Mouse (Mus musculus) neural tube, embryonic 12.5 days (tissue): ENCODE data around the gene Gtf3a. TPM values are rescaled to one million over a fixed set of nuclear protein-coding genes. Genes with fewer than 3 reads are reported as not detected.

Source experiments
- ATAC-seq: fragments of 200-750 bp; cut with Nextera tagmentation; 2 replicates; pipeline ENCODE4 v1.8.0; 2017; ENCODE audit warnings: low read depth, mild to moderate bottlenecking, moderate TSS enrichment, moderate library complexity; ENCODE audit not compliant: low FRiP score
- H3K27ac ChIP-seq: fragments of 300-500 bp; sonication (generic); 2 replicates; pipeline ENCODE4 v1.5.1; 2016
- H3K27me3 ChIP-seq: fragments of 300-500 bp; sonication (generic); replicated peaks from 2 replicates; pipeline ENCODE4 v1.6.1; 2016; ENCODE audit warnings: mild to moderate bottlenecking
- H3K36me3 ChIP-seq: fragments of 300-500 bp; sonication (generic); 2 replicates; pipeline ENCODE4 v1.6.1; 2016; ENCODE audit warnings: mild to moderate bottlenecking
- H3K4me1 ChIP-seq: fragments of 300-500 bp; sonication (generic); 2 replicates; pipeline ENCODE4 v1.6.1; 2016
- H3K4me2 ChIP-seq: fragments of 300-500 bp; sonication (generic); replicated peaks from 2 replicates; pipeline ENCODE4 v1.6.1; 2016; ENCODE audit warnings: mild to moderate bottlenecking
- H3K4me3 ChIP-seq: fragments of 300-500 bp; sonication (generic); 2 replicates; pipeline ENCODE4 v1.5.1; 2016
- H3K9ac ChIP-seq: fragments of 300-500 bp; sonication (generic); 2 replicates; pipeline ENCODE4 v1.6.1; 2016; ENCODE audit warnings: mild to moderate bottlenecking
- H3K9me3 ChIP-seq: fragments of 300-500 bp; sonication (generic); 2 replicates; pipeline ENCODE4 v1.6.1; 2016; ENCODE audit warnings: mild to moderate bottlenecking
- WGBS: fragments of 180-500 bp; shearing (Covaris S2); methylation state at CpG from one replicate; pipeline ENCODE4 v1.1.7; 2016; 5-methylcytosine and 5-hydroxymethylcytosine counted together
- polyA plus RNA-seq: library from polyadenylated mRNA; unstranded; fragments of >200 nt; fragmentation: Nextera tagmentation; extraction: Ambion mirVana; gene quantifications from 2 replicates; pipeline ENCODE4 v1.2.1, GENCODE M21; 2016

The Gtf3a gene
- polyA plus RNA-seq: 92.8 and 98.4 TPM in 2 replicates

GRCm38 (mm10) chr5:146948508-146949088, at the start of gene Gtf3a:
Gene Gtf3a (plus strand): TSS chr5:146948657.
- H3K36me3 ChIP-seq: peaks cover 30% of the 10 kb centered on the region
- peak within 1 kb of the TSS; percentile 97 for H3K4me2 ChIP-seq
- peak; percentile 93 for ATAC-seq
- H3K9me3 ChIP-seq: 0 out of 2 replicates have a peak, but pooled peaks cover 3% of the 10 kb centered on the region
- H3K4me1 ChIP-seq: peaks cover 10% of the 10 kb centered on the region
- H3K27me3 ChIP-seq: no peaks in the 10 kb centered on the region
- peak within 1 kb of the TSS; percentile 67 for H3K4me3 ChIP-seq
- peak within 1 kb of the TSS; percentile 53 for H3K27ac ChIP-seq
- under 1% methylated on average over 62 of the region's 62 CpGs for WGBS
- peak within 1 kb of the TSS; percentile 88 for H3K9ac ChIP-seq

GRCm38 (mm10) chr5:146900331-146900730, 48.1 kb upstream of the Gtf3a start:
- H3K4me3 ChIP-seq: no peak overlapping the region
- H3K9me3 ChIP-seq: no peaks in the 10 kb centered on the region
- no peaks in the 10 kb centered on the region for H3K4me1 ChIP-seq
- ATAC-seq: no peak
- H3K27me3 ChIP-seq: no peaks in the 10 kb centered on the region
- 58% methylated on average over 7 of the region's 7 CpGs for WGBS
- no peak overlapping the region for H3K4me2 ChIP-seq
- no peaks in the 10 kb centered on the region for H3K36me3 ChIP-seq
- no peak overlapping the region for H3K27ac ChIP-seq
- H3K9ac ChIP-seq: no peak overlapping the region

DNA sequence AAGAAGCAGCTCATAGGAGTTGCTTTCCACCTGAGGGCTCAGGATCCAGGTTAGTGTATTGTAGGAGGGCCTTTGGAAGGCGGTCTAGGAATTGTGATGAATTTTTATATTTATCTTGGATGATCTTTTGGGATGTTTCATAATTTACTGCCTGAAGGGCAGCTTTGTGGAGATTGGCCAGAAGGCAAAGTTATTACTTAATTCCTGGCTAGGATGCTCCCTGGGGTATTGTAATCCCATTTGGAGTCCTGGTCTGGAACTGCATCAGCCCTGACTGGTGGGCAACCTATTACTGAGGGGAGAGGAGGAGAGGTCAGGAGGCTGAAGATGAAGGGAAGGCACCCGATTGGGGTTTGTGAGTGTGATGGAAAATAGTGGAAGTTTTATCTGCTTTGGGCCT, 47.0 kb upstream of the Gtf3a start:
- H3K9ac ChIP-seq: no peak overlapping the region
- ATAC-seq: no peak
- H3K27ac ChIP-seq: no peak overlapping the region
- H3K9me3 ChIP-seq: no peaks in the 10 kb centered on the region
- 80% methylated on average over 2 of the region's 2 CpGs for WGBS
- H3K4me1 ChIP-seq: no peaks in the 10 kb centered on the region
- H3K4me2 ChIP-seq: no peak overlapping the region
- H3K36me3 ChIP-seq: no peaks in the 10 kb centered on the region
- H3K27me3 ChIP-seq: no peaks in the 10 kb centered on the region
- no peak overlapping the region for H3K4me3 ChIP-seq

- no peaks in the 10 kb centered on the region for H3K4me1 ChIP-seq
- 41% methylated on average over 8 of the region's 8 CpGs for WGBS
These were observed 44.1 kb upstream of the Gtf3a start for GRCm38 (mm10) chr5:146904404-146904803.

DNA sequence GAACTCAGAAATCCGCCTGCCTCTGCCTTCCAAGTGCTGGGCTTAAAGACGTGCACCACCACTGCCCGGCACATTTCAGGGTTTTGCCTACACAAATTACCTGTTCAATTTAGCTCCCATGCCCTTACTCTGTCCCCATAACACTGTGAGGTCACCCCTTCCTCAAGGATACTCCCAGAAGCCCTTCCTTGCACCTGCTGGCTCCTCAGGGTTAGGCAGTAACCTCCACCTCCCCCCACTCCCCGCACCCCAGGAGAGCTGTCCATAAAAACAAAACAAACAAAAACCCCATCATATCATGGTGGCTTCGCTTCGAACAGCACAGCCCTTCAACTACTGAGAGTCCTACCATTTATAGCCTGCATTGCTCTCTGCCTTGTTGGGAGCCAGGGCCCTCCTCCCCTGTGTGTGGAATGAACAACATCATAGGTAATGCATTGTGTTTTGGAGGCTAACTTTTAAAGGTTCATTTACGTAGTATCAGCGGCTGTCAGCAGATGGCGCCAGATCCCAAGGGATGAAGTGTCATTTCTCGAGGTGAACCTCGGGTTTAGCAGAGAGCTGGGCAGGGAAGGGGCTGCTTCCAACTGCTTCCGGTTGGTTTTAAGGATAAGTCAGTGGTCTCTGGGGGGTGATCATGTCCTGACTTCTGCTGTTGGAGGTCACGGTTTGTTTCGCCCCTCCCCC, 42.8 kb upstream of the Gtf3a start:
- Histone ChIP-seq H3K27ac (no peak overlapping the region), H3K9ac (no peak overlapping the region), H3K27me3 (no peaks in the 10 kb centered on the region), H3K4me3 (no peak overlapping the region), H3K36me3 (no peaks in the 10 kb centered on the region), H3K4me1 (no peaks in the 10 kb centered on the region), H3K4me2 (peak overlapping the region; percentile 42), H3K9me3 (no peaks in the 10 kb centered on the region)
- ATAC-seq: no peak; the same call in 1 of the 2 replicates
- WGBS: 27% methylated on average over 14 of the region's 14 CpGs

More at GRCm38 (mm10) chr5:146904404-146904803, 44.1 kb upstream of the Gtf3a start:
- no peak overlapping the region for H3K4me3 ChIP-seq
- peak; percentile 48; the same call in 1 of the 2 replicates for ATAC-seq
- no peaks in the 10 kb centered on the region for H3K36me3 ChIP-seq
- no peak overlapping the region for H3K4me2 ChIP-seq
- no peak overlapping the region for H3K27ac ChIP-seq
- no peaks in the 10 kb centered on the region for H3K27me3 ChIP-seq
- H3K9me3 ChIP-seq: no peaks in the 10 kb centered on the region
- no peak overlapping the region for H3K9ac ChIP-seq

DNA sequence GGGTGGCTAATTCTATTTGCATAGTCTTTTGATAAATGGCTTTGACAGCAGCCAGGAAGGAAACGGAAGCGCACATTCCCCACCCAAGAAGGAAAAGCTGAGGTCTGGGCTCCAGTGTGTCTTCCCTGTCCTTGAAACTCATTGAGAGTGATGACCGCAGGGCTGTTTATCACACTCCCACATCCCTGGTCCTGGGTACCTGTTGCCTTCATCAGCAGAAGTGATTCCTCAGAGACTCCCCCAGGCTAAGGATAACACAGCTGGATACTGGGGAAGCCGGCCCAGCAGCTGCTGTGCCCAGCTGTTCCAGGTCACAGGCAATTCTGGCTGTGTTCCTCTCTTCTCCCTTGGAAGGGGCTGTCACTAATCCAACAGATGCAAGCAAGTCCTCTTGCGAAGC, 40.9 kb upstream of the Gtf3a start:
- Histone ChIP-seq H3K27me3 (no peaks in the 10 kb centered on the region; the same call in 1 of the 2 replicates), H3K4me1 (no peaks in the 10 kb centered on the region), H3K27ac (no peak overlapping the region), H3K9me3 (no peaks in the 10 kb centered on the region), H3K9ac (no peak overlapping the region), H3K4me3 (no peak overlapping the region), H3K36me3 (no peaks in the 10 kb centered on the region), H3K4me2 (no peak overlapping the region)
- 46% methylated on average over 5 of the region's 5 CpGs for WGBS
- ATAC-seq: no peak

- H3K4me1 ChIP-seq: no peaks in the 10 kb centered on the region
- 58% methylated on average over 11 of the region's 11 CpGs for WGBS
- peaks cover 4% of the 10 kb centered on the region; the same call in 1 of the 2 replicates for H3K27me3 ChIP-seq
- H3K9me3 ChIP-seq: no peaks in the 10 kb centered on the region
- no peak overlapping the region for H3K4me3 ChIP-seq
- H3K27ac ChIP-seq: no peak overlapping the region
- no peak overlapping the region for H3K4me2 ChIP-seq
- H3K36me3 ChIP-seq: no peaks in the 10 kb centered on the region
- no peak for ATAC-seq
- H3K9ac ChIP-seq: no peak overlapping the region
These were observed 39.8 kb upstream of the Gtf3a start for GRCm38 (mm10) chr5:146908629-146909028.

GRCm38 (mm10) chr5:146912206-146912605, 36.3 kb upstream of the Gtf3a start:
- H3K4me2 ChIP-seq: no peak overlapping the region
- H3K9me3 ChIP-seq: no peaks in the 10 kb centered on the region
- H3K4me1 ChIP-seq: no peaks in the 10 kb centered on the region
- H3K9ac ChIP-seq: no peak overlapping the region
- no peak overlapping the region for H3K4me3 ChIP-seq
- 20% methylated on average over 9 of the region's 9 CpGs for WGBS
- no peak for ATAC-seq
- no peak overlapping the region for H3K27ac ChIP-seq
- H3K27me3 ChIP-seq: peaks cover 9% of the 10 kb centered on the region; the same call in 1 of the 2 replicates
- H3K36me3 ChIP-seq: no peaks in the 10 kb centered on the region

GRCm38 (mm10) chr5:146913355-146913754, 35.1 kb upstream of the Gtf3a start:
- H3K27me3 ChIP-seq: peaks cover 9% of the 10 kb centered on the region; the same call in 1 of the 2 replicates
- no peaks in the 10 kb centered on the region for H3K9me3 ChIP-seq
- no peak overlapping the region for H3K9ac ChIP-seq
- no peak overlapping the region for H3K4me3 ChIP-seq
- no peaks in the 10 kb centered on the region for H3K36me3 ChIP-seq
- H3K4me2 ChIP-seq: no peak overlapping the region
- no peak overlapping the region for H3K27ac ChIP-seq
- H3K4me1 ChIP-seq: no peaks in the 10 kb centered on the region
- no peak for ATAC-seq
- WGBS: 88% methylated on average over 7 of the region's 7 CpGs

GRCm38 (mm10) chr5:146914088-146914766, 34.2 kb upstream of the Gtf3a start:
- Histone ChIP-seq H3K9ac (no peak overlapping the region), H3K4me3 (no peak overlapping the region), H3K4me1 (no peaks in the 10 kb centered on the region), H3K4me2 (no peak overlapping the region), H3K9me3 (no peaks in the 10 kb centered on the region), H3K27ac (no peak overlapping the region), H3K27me3 (peaks cover 9% of the 10 kb centered on the region; the same call in 1 of the 2 replicates), H3K36me3 (no peaks in the 10 kb centered on the region)
- 25% methylated on average over 9 of the region's 9 CpGs for WGBS
- ATAC-seq: no peak

DNA sequence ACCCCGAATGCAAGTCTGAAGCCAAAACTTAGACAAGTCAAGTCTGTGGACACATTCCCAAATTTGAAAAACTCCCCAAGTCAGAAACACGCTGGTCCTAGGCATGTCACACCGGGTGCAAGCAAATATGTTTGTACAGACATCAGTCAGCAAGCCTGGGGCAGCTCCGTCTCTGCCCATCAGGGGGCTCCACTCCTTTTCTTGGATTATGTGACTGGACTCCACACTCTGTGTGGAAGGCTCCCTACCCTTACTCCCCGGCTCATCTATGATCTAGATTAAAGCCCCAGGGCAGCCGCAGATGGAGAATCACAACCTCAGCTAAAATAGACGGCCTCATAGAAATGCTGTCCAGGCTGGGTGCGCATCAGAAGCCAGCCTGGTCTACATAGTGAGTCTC, 32.2 kb upstream of the Gtf3a start:
- Histone ChIP-seq H3K4me2 (no peak overlapping the region), H3K27me3 (peaks cover 9% of the 10 kb centered on the region; the same call in 1 of the 2 replicates), H3K4me3 (no peak overlapping the region), H3K4me1 (peaks cover 16% of the 10 kb centered on the region), H3K9me3 (no peaks in the 10 kb centered on the region), H3K27ac (no peak overlapping the region), H3K36me3 (no peaks in the 10 kb centered on the region), H3K9ac (no peak overlapping the region)
- no peak for ATAC-seq
- WGBS: 76% methylated on average over 8 of the region's 8 CpGs

DNA sequence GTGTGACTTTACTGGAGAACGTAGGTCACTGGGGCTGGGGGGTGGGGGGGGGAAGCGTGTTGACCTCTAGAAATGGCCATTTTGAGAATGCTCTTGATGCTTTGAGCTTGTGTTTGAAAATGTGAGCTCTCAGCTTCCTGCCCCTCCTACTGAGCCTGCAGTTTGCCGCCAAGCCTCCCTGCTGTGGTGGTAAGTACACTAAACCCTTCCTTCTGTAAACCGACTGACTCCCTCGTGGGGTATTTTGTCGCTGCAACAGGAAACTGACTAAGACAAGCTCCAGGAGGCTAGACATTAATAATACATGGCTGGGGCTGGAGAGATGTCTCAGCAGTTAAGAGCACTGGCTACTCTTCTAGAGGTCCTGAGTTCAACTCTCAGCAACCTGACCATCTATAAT, 31.7 kb upstream of the Gtf3a start:
- Histone ChIP-seq H3K9ac (no peak overlapping the region), H3K36me3 (no peaks in the 10 kb centered on the region), H3K4me3 (no peak overlapping the region), H3K27me3 (peaks cover 9% of the 10 kb centered on the region; the same call in 1 of the 2 replicates), H3K27ac (no peak overlapping the region), H3K4me1 (peaks cover 16% of the 10 kb centered on the region), H3K9me3 (no peaks in the 10 kb centered on the region), H3K4me2 (no peak overlapping the region)
- WGBS: 35% methylated on average over 6 of the region's 6 CpGs
- ATAC-seq: no peak
